ENCODE assay signal across 8 mouse cellular contexts in the genomic region with DNA sequence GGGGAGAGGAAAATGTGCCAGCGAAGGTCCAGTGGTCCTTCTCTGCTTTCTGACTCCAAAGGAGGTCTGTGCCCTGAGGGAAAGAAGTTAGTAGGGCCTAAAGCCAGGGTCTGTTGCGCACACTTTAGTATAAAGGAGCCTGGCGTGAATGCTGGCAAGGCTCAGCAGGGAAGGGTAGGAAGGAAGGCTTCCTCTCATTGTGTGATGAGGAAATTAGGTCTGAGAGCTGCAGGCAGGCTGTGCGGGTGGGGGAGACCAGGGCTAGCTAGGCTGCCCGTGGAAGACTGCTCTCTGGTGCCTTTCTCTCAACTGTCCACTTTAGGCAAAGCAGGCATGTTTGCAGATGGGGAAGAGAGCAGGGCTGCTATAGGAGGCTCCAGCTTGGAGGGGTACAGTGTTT. TPM values are rescaled to one million over a fixed set of nuclear protein-coding genes. Genes with fewer than 3 reads are reported as not detected.
A peak's percentile ranks its signal among the peaks of the same experiment; 100 is the strongest.
DNase-seq lines count a peak whose midpoint lies in the region; ATAC-seq and TF ChIP-seq lines count a peak whose summit lies in the region.
"Had no signal": no experiment of that assay in that cellular context is flagged by ENCODE, and none has a peak within 500 bp of the region (broad histone marks: within the 10 kb centered on the region; RNA-seq: fewer than 3 reads in every experiment).

No protein-coding gene starts in this region.

- H3K27ac ChIP-seq in embryonic facial prominence, embryonic 14.5 days (replicated peaks; ENCODE audit: low read depth, low read length), result peak overlapping the region; percentile 54
- H3K27ac ChIP-seq in kidney, adult 2 months (ENCODE audit: insufficient read depth, low read depth, low read length), result peak overlapping the region; percentile 64
- peak overlapping the region; percentile 78 for H3K27ac ChIP-seq in lung, embryonic 15.5 days
- no peak overlapping the region for H3K27ac ChIP-seq in left cerebral cortex, adult 2 months
- H3K27ac ChIP-seq: layer of hippocampus, adult 2 months had no signal

- H3K27me3 ChIP-seq in embryonic facial prominence, embryonic 14.5 days (replicated peaks; ENCODE audit: control insufficient read depth, insufficient read depth, low read length), result no peaks in the 10 kb centered on the region
- H3K27me3 ChIP-seq in kidney, adult 2 months (replicated peaks; ENCODE audit: control insufficient read depth, insufficient read depth, low read length), result no peaks in the 10 kb centered on the region
- H3K27me3 ChIP-seq in lung, embryonic 15.5 days, result no peaks in the 10 kb centered on the region

- H3K4me2 ChIP-seq in embryonic facial prominence, embryonic 14.5 days (ENCODE audit: low read depth, low read length), result no peak overlapping the region
- peak overlapping the region; percentile 28 for H3K4me2 ChIP-seq in lung, embryonic 15.5 days

- no peak; the same call in 1 of the 2 replicates for ATAC-seq in embryonic facial prominence, embryonic 14.5 days (ENCODE audit: low read depth)
- no peak for ATAC-seq in lung, embryonic 15.5 days (ENCODE audit: borderline replicate concordance, extremely low read depth, low FRiP score, low TSS enrichment)

- peak; percentile 23 for DNase-seq in brain, adult 2 months (ENCODE audit: low read depth, low spot score)
- DNase-seq in embryonic facial prominence, embryonic 14.5 days (ENCODE audit: low spot score), result no peak
- peak; percentile 70 for DNase-seq in kidney, adult 2 months
- DNase-seq in cerebellum, adult 11 months, result no peak
- DNase-seq in left cerebral cortex, adult 2 months (ENCODE audit: extremely low spot score in 1 of 2, low spot score in 2 of 2), result no peak
- DNase-seq in B cell, adult 2 months, result no peak

- H3K36me3 ChIP-seq in embryonic facial prominence, embryonic 14.5 days (ENCODE audit: control insufficient read depth, insufficient read depth, low read length), result no peaks in the 10 kb centered on the region
- H3K36me3 ChIP-seq in kidney, adult 2 months (ENCODE audit: control insufficient read depth, insufficient read depth, low read length), result no peaks in the 10 kb centered on the region
- H3K36me3 ChIP-seq in lung, embryonic 15.5 days, result no peaks in the 10 kb centered on the region

- WGBS in embryonic facial prominence, embryonic 14.5 days, result 30% methylated on average over 5 of the region's 5 CpGs
- 56% methylated on average over 5 of the region's 5 CpGs for WGBS in kidney, adult 2 months
- WGBS in lung, embryonic 15.5 days, result 54% methylated on average over 5 of the region's 5 CpGs

- H3K9me3 ChIP-seq in embryonic facial prominence, embryonic 14.5 days (ENCODE audit: control insufficient read depth, low read length), result no peaks in the 10 kb centered on the region
- no peaks in the 10 kb centered on the region for H3K9me3 ChIP-seq in lung, embryonic 15.5 days

- TF ChIP-seq CTCF in kidney, adult 2 months (conservative IDR thresholded peaks at IDR 0.05; ENCODE audit: insufficient read depth, insufficient read length, low read depth, low read length), result no peak
- TF ChIP-seq CTCF in left cerebral cortex, adult 2 months (IDR thresholded peaks at IDR 0.05), result no peak; the same call in 1 of the 2 replicates

- peaks cover 41% of the 10 kb centered on the region for H3K4me1 ChIP-seq in embryonic facial prominence, embryonic 14.5 days (ENCODE audit: control insufficient read depth, insufficient read depth, low read length)
- peaks cover 80% of the 10 kb centered on the region for H3K4me1 ChIP-seq in kidney, adult 2 months (ENCODE audit: control insufficient read depth, insufficient read depth, low read length)
- peaks cover 83% of the 10 kb centered on the region for H3K4me1 ChIP-seq in lung, embryonic 15.5 days

- no peak overlapping the region for H3K9ac ChIP-seq in embryonic facial prominence, embryonic 14.5 days (ENCODE audit: low read depth, low read length)
- no peak overlapping the region for H3K9ac ChIP-seq in lung, embryonic 15.5 days

- intact Hi-C loops in left cerebral cortex, adult 2 months (cut with DNase I), result no loop called here

- TF ChIP-seq POLR2A in kidney, adult 2 months (IDR thresholded peaks at IDR 0.05; ENCODE audit: low read depth, low read length), result no peak

- H3K4me3 ChIP-seq in embryonic facial prominence, embryonic 14.5 days (ENCODE audit: low read depth, low read length), result no peak overlapping the region
- no peak overlapping the region for H3K4me3 ChIP-seq in kidney, adult 2 months (ENCODE audit: insufficient read depth, low read depth, low read length)
- H3K4me3 ChIP-seq in lung, embryonic 15.5 days, result no peak overlapping the region
- H3K4me3 ChIP-seq in left cerebral cortex, adult 2 months, result no peak overlapping the region
- H3K4me3 ChIP-seq: layer of hippocampus, adult 2 months had no signal

RNA-seq across cellular contexts. Expression of a gene that starts 14.5 kb away (rescaled TPM):
- polyA plus RNA-seq in embryonic facial prominence, embryonic 14.5 days (2014; fragmentation: Nextera tagmentation; extraction: Ambion mirVana), result 11.3 and 11.5 TPM in 2 replicates
- polyA plus RNA-seq in kidney, adult 2 months (2012; rRNA removed), result 94.8 and 107 TPM in 2 replicates
- 12.6 and 13.5 TPM in 2 replicates for polyA plus RNA-seq in lung, embryonic 15.5 days (2015; fragmentation: Nextera tagmentation; extraction: Ambion mirVana)
- 10 to 100 TPM; 24.4 to 25.4 TPM for total RNA-seq in left cerebral cortex, adult 2 months (2021)

Comparison
In these comparisons a context has a peak if more than half of its experiments do, and no peak if none do; other contexts are left out.
1. DNase-seq: peak in brain, adult 2 months (single experiment) and kidney, adult 2 months (single experiment); none in embryonic facial prominence, embryonic 14.5 days (single experiment), cerebellum, adult 11 months (single experiment), left cerebral cortex, adult 2 months (0 of 2) and B cell, adult 2 months (0 of 2).